Mouse (Mus musculus): ENCODE measurements at regions not wholly inside any gene's neighbourhood (a gene's known extent, or its start where the extent isn't known, plus 50 kb on each side); places are given as distances from the start of the nearest gene placed in this dataset.

GRCm38 (mm10) chr16:95833455-95833854 lies 131.6 kb downstream of the Ets2 start:
- no peak for DNase-seq (ENCODE audit: low spot score)
- Histone ChIP-seq H3K9me3 (no peaks in the 10 kb centered on the region), H3K36me3 (no peaks in the 10 kb centered on the region), H3K27me3 (ENCODE audit: insufficient read depth, poor library complexity, severe bottlenecking) (no peaks in the 10 kb centered on the region), H3K4me3 (no peak overlapping the region), H3K27ac (no peak overlapping the region), H3K4me1 (replicated peaks) (peaks cover 38% of the 10 kb centered on the region)
- WGBS = 78% methylated on average over 10 of the region's 10 CpGs

GRCm38 (mm10) chr16:95832346-95832739 lies 130.5 kb downstream of the Ets2 start:
- Histone ChIP-seq H3K4me3 (no peak overlapping the region), H3K27ac (peak overlapping the region; percentile 71), H3K36me3 (no peaks in the 10 kb centered on the region), H3K9me3 (no peaks in the 10 kb centered on the region), H3K4me1 (replicated peaks) (peaks cover 30% of the 10 kb centered on the region), H3K27me3 (ENCODE audit: insufficient read depth, poor library complexity, severe bottlenecking) (no peaks in the 10 kb centered on the region)
- 75% methylated on average over 9 of the region's 9 CpGs for WGBS
- DNase-seq (ENCODE audit: low spot score) = no peak

GRCm38 (mm10) chr16:95831566-95832345 lies 129.9 kb downstream of the Ets2 start:
- WGBS = 55% methylated on average over 11 of the region's 11 CpGs
- peak; percentile 27 for DNase-seq (ENCODE audit: low spot score)

DNA sequence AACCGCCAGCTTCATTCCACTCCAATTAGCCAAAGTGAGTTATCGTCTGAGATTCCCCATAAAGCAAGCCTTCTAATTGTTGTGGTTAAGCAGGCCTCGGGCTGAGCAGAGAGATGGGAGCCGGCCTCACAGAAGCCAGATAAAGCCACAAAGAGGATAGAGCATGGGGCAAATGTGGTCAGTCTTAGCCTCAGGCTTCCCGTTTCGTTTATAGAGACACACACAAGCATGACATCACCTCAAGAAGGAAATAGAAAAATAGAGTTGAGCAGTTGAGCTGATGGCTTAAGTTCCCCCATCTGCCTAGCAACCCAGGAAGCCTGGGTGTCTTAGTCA lies 125.5 kb downstream of the Ets2 start:
- Histone ChIP-seq H3K9me3 (no peaks in the 10 kb centered on the region), H3K27ac (no peak overlapping the region), H3K4me1 (replicated peaks) (peaks cover 41% of the 10 kb centered on the region), H3K4me3 (no peak overlapping the region), H3K36me3 (no peaks in the 10 kb centered on the region), H3K27me3 (ENCODE audit: insufficient read depth, poor library complexity, severe bottlenecking) (no peaks in the 10 kb centered on the region)
- 85% methylated on average over 6 of the region's 6 CpGs for WGBS
- DNase-seq (ENCODE audit: low spot score) = no peak

More at GRCm38 (mm10) chr16:95831566-95832345, 129.9 kb downstream of the Ets2 start:
- H3K4me1 ChIP-seq (replicated peaks) = peaks cover 30% of the 10 kb centered on the region
- peak overlapping the region; percentile 71 for H3K27ac ChIP-seq
- no peak overlapping the region for H3K4me3 ChIP-seq
- no peaks in the 10 kb centered on the region for H3K36me3 ChIP-seq
- H3K27me3 ChIP-seq (ENCODE audit: insufficient read depth, poor library complexity, severe bottlenecking) = no peaks in the 10 kb centered on the region
- H3K9me3 ChIP-seq = no peaks in the 10 kb centered on the region

DNA sequence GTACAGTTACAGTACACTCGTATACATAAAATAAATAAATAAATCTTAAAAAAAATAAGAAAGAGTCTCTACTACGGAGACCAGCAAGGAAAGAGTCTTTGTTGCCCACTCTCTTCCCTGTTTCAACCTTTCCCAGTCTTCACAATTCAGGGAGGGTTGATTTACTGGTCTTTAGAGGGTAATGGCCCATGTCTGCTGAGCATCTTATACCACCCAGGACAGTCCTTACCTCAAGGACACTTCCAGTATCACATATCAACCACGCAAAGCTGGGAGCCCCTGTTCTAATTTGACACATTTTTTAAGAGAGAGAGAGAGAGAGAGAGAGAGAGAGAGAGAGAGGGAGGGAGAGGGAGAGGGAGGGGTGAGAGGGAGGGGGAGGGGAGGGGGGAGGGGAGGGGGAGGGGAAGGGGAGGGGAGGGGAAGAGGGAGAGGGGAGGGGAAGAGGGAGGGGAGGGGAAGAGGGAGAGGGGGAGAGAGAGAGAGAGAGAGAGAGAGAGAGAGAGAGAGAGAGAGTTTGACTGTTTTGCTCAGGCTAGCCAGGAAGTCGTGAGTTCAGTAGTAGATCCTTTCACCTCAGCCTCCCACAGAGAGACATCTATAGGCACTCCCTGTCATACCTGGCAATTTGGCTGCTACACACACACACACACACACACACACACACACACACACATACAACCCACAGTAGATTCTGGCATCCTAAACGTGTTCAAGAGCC lies 125.0 kb downstream of the Ets2 start:
- WGBS = 81% methylated on average over 5 of the region's 5 CpGs
- Histone ChIP-seq H3K36me3 (no peaks in the 10 kb centered on the region), H3K27ac (no peak overlapping the region), H3K4me1 (replicated peaks) (peaks cover 36% of the 10 kb centered on the region), H3K27me3 (ENCODE audit: insufficient read depth, poor library complexity, severe bottlenecking) (no peaks in the 10 kb centered on the region), H3K9me3 (no peaks in the 10 kb centered on the region), H3K4me3 (no peak overlapping the region)
- DNase-seq (ENCODE audit: low spot score) = no peak

DNA sequence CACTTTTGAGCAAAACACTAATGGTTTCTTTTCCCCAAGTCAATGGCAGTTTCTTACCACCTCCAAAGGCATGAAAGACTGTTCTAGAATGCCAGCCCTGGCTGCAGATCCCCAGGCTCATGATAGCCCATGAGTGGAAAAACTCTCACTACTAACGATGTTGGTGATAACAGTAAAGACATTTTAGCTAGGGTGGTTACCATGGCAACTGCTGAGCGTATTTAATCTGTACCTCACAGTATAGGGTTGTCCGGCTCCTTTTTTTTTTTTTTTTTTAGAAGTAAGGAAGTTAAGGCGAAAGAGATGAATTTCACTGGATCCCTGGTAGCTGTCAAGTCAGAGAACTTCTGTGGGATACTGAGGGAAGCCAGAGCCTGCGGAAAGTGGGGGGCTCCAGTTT lies 123.8 kb downstream of the Ets2 start:
- H3K9me3 ChIP-seq = no peaks in the 10 kb centered on the region
- 71% methylated on average over 5 of the region's 5 CpGs for WGBS
- no peak overlapping the region for H3K27ac ChIP-seq
- H3K36me3 ChIP-seq = no peaks in the 10 kb centered on the region
- H3K4me3 ChIP-seq = no peak overlapping the region
- peaks cover 27% of the 10 kb centered on the region for H3K4me1 ChIP-seq (replicated peaks)
- DNase-seq (ENCODE audit: low spot score) = no peak
- H3K27me3 ChIP-seq (ENCODE audit: insufficient read depth, poor library complexity, severe bottlenecking) = no peaks in the 10 kb centered on the region

GRCm38 (mm10) chr16:95824720-95825534 lies 123.1 kb downstream of the Ets2 start:
- Histone ChIP-seq H3K4me3 (no peak overlapping the region), H3K36me3 (no peaks in the 10 kb centered on the region), H3K27me3 (ENCODE audit: insufficient read depth, poor library complexity, severe bottlenecking) (no peaks in the 10 kb centered on the region), H3K9me3 (no peaks in the 10 kb centered on the region), H3K27ac (peak overlapping the region; percentile 76), H3K4me1 (replicated peaks) (peaks cover 27% of the 10 kb centered on the region)
- peak; percentile 51 for DNase-seq (ENCODE audit: low spot score)
- 44% methylated on average over 7 of the region's 7 CpGs for WGBS

DNA sequence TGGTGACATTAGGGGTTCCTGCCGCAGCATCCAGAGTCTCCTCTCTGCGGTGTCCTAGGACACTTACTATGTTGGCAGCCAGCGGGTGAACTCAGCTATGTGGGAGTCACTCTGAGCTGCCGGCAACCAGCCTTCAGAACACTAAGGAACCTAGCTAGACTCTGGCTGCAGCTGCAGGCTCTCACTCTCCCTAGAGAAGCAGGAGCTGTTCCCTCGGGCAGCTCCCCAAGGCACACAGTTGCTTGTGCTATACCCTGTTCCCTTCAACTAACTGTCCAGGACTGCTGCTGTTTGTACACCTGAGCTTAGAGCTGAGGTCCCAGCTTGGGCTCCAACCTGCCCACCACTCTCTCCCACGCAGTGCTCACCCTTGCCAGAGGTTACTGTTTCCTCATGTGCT lies 121.9 kb downstream of the Ets2 start:
- Histone ChIP-seq H3K27me3 (ENCODE audit: insufficient read depth, poor library complexity, severe bottlenecking) (no peaks in the 10 kb centered on the region), H3K36me3 (no peaks in the 10 kb centered on the region), H3K4me3 (no peak overlapping the region), H3K9me3 (no peaks in the 10 kb centered on the region), H3K4me1 (replicated peaks) (peaks cover 27% of the 10 kb centered on the region), H3K27ac (peak overlapping the region; percentile 54; the same call in 1 of the 2 replicates)
- WGBS = 65% methylated on average over 6 of the region's 6 CpGs
- no peak for DNase-seq (ENCODE audit: low spot score)

GRCm38 (mm10) chr16:95821080-95821479 lies 119.2 kb downstream of the Ets2 start:
- Histone ChIP-seq H3K4me3 (no peak overlapping the region), H3K27ac (no peak overlapping the region), H3K4me1 (replicated peaks) (peaks cover 27% of the 10 kb centered on the region), H3K27me3 (ENCODE audit: insufficient read depth, poor library complexity, severe bottlenecking) (no peaks in the 10 kb centered on the region), H3K36me3 (no peaks in the 10 kb centered on the region), H3K9me3 (peaks cover 16% of the 10 kb centered on the region)
- 90% methylated on average over 7 of the region's 7 CpGs for WGBS
- no peak for DNase-seq (ENCODE audit: low spot score)

- WGBS = 87% methylated on average over 8 of the region's 8 CpGs
These were observed 118.7 kb downstream of the Ets2 start for GRCm38 (mm10) chr16:95820606-95821005.

DNA sequence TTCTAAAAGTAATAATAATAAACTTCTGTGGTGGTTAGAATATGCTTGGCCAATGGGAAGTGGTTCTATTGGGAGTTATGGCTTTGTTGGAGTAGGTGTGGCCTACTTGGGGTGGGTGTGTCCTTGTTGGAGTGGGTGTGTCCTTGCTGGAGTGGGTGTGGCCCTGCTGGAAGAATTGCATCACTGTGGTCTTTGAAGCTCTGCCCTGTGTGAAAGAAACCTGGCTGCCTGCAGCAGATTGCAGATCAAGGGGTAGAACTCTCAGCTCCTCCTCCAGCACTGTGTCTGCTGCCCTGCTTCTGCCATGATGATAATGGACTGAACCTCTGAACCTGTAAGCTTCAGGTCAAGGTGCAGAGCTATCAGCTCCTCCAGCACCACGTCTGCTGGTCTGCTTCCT lies 118.1 kb downstream of the Ets2 start:
- WGBS = 66% methylated on average over 1 of the region's 1 CpGs
- Histone ChIP-seq H3K4me1 (replicated peaks) (peaks cover 18% of the 10 kb centered on the region), H3K36me3 (no peaks in the 10 kb centered on the region), H3K27ac (no peak overlapping the region), H3K9me3 (peaks cover 16% of the 10 kb centered on the region), H3K4me3 (no peak overlapping the region), H3K27me3 (ENCODE audit: insufficient read depth, poor library complexity, severe bottlenecking) (no peaks in the 10 kb centered on the region)
- DNase-seq (ENCODE audit: low spot score) = no peak

More at GRCm38 (mm10) chr16:95820606-95821005, 118.7 kb downstream of the Ets2 start:
- Histone ChIP-seq H3K4me3 (no peak overlapping the region), H3K36me3 (no peaks in the 10 kb centered on the region), H3K4me1 (replicated peaks) (peaks cover 24% of the 10 kb centered on the region), H3K27me3 (ENCODE audit: insufficient read depth, poor library complexity, severe bottlenecking) (no peaks in the 10 kb centered on the region), H3K9me3 (peaks cover 16% of the 10 kb centered on the region), H3K27ac (no peak overlapping the region)
- DNase-seq (ENCODE audit: low spot score) = no peak

DNA sequence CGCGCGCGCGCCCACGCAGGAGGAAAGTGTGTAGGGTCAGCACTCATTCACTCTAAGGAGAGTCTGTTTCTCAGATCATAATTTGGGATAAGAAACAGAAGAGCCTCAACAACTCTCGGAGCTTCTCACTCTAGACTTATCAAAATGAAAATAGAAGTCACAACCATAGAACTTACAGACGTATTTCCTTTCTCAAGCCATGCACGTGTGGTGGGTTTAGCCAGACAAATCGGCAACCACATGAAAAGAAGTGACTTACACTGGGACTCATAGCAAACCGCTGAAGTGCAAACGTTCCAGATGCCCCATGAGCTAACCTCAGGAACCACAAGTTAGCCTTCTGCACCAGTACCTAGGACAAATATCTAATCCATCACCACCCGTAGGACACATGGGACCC lies 114.1 kb downstream of the Ets2 start:
- H3K36me3 ChIP-seq = no peaks in the 10 kb centered on the region
- no peaks in the 10 kb centered on the region; the same call in 1 of the 2 replicates for H3K4me1 ChIP-seq (replicated peaks)
- no peaks in the 10 kb centered on the region for H3K27me3 ChIP-seq (ENCODE audit: insufficient read depth, poor library complexity, severe bottlenecking)
- no peak overlapping the region for H3K27ac ChIP-seq
- DNase-seq (ENCODE audit: low spot score) = no peak
- WGBS = 94% methylated on average over 13 of the region's 13 CpGs
- peaks cover 16% of the 10 kb centered on the region for H3K9me3 ChIP-seq
- no peak overlapping the region for H3K4me3 ChIP-seq

Data from hindbrain, embryonic 10.5 days (tissue).